Mouse (Mus musculus) liver, postnatal 0 days (tissue): Measurements from ENCODE around the gene Edem2.

Experiments
- CTCF ChIP-seq: sonication (generic); IDR thresholded peaks from 2 replicates; pipeline ENCODE4 v1.5.1; 2016; ENCODE audit warnings: antibody characterized with exemption, low read depth
- EP300 ChIP-seq: IDR thresholded peaks from 2 replicates; pipeline ENCODE4 v1.6.1; 2016; ENCODE audit warnings: antibody characterized with exemption, low read depth, mild to moderate bottlenecking

DNA sequence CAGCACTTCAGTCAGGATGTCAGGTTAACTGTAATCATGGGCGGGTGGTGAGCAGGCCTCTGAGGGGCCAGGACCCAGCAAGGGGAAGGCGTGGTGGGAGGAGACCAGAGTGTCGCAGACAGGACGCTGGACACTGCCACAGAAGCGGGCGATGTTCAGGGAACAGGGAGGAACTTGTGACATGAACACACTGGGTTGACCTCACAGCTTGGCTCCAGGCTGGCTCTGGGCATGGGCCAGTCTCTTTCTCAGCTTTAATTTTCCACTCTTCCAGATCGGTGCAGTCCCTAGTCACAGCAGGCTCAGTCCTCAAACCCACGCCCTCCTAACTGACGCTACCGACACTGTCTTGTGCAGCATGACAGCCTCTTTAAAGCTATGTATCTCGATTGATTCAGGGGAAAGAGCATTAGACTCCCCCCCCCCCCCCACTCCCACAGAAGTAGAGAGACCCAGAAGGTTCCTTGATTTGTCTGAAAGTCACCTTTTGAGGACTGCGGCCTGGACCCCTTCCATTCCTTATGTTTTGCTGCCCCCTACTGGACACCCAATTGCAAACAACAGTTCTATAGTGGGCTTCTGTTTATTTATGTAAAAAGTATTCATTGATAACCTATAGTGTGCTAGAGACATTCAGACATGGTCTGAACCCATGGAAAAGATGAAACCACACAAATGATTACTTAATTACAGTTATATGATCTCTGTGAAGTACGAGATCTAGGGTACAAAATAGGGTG is 35.6 kb upstream of the Edem2 start:
- TF ChIP-seq CTCF, result peak; percentile 81
- no peak for TF ChIP-seq EP300
